Mouse (Mus musculus): Measurements from ENCODE around the gene Thrap3.

DNA sequence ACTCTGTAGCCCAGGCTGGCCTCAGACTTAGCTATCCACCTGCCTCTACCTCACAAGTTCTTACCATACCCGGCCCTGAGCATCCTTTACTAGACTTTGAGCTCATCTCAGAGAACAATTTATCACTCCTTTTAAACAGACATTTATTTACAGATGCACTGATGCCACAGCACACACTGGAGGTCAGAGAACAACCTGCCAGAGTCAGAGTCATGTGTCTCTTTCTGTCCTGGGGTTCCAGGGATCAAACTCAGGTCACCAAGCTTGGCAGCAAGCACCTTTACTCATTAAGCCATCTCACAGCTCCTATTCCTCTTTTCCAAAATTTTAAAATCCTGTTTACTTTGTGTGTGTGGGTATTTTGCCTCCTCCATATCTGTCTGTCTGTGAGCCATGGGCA is 2.8 kb upstream of the Thrap3 start:
- TF ChIP-seq POLR2A (IDR thresholded peaks at IDR 0.05; ENCODE audit: borderline replicate concordance, control insufficient read depth, low read depth, low read length) (no peak), CTCF (IDR thresholded peaks at IDR 0.05; ENCODE audit: control insufficient read depth, insufficient read depth, low read length) (no peak)

Data from bone marrow, adult 2 months (tissue).